Mouse (Mus musculus) lung, adult 2 months (tissue): ENCODE data around the gene Nup54.

Experiments
- CTCF ChIP-seq: fragments of 200-500 bp; IDR thresholded peaks from 2 replicates; pipeline ENCODE4 v1.5.1; 2011; ENCODE audit warnings: mild to moderate bottlenecking, low read length, control low read depth; ENCODE audit not compliant: insufficient read depth
- POLR2A ChIP-seq: fragments of 200-500 bp; IDR thresholded peaks from 2 replicates; pipeline ENCODE4 v1.6.1; 2011; ENCODE audit warnings: low read depth, mild to moderate bottlenecking, control low read depth, low read length, borderline replicate concordance; ENCODE audit errors: extremely low read depth

- no peak for TF ChIP-seq POLR2A
- no peak for TF ChIP-seq CTCF
These were observed 44.4 kb downstream of the Nup54 start for GRCm38 (mm10) chr5:92390615-92391014.
